Mouse (Mus musculus) embryonic fibroblast, embryonic 13.5 days (primary cell): ENCODE results near the gene Osbpl10.

Experiments used
- CTCF ChIP-seq: IDR thresholded peaks from 2 replicates; pipeline ENCODE4 v1.5.1; 2011; ENCODE audit warnings: mild to moderate bottlenecking, control low read depth, low read length, moderate library complexity, borderline replicate concordance; ENCODE audit not compliant: insufficient read depth
- POLR2A ChIP-seq: IDR thresholded peaks from 2 replicates; pipeline ENCODE4 v1.6.1; 2011; ENCODE audit warnings: low read depth, mild to moderate bottlenecking, control low read depth, low read length, moderate library complexity

DNA sequence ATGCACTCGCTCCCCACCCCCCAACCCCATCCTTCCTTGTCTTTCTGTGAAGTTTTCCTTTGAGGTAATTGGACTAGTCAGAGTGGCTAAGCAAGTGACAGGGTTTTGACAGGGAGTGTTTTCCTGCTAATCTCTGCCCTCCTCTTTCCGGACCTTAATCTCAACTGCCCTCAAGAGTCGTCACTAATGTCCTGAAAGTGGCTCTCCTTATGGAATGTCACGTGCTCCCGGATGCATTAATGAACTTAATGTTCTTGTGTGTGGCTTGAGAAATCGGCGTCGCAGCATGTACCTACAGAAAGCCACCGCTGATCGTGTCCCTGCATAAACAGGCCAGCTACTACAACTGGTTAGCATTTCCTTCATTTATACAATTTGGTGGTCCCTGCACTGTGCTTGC, 70.0 kb downstream of the Osbpl10 start:
- TF ChIP-seq POLR2A (no peak), CTCF (no peak)
